Mouse (Mus musculus) heart, embryonic 15.5 days (tissue): ENCODE data around the gene Olfr1259. TPM values are rescaled to one million over a fixed set of nuclear protein-coding genes. Genes with fewer than 3 reads are reported as not detected.
"Not testable (repeated sequence)": the region's sequence is repeated elsewhere in the genome, so short reads cannot be mapped to it uniquely, and the experiment has no call there.

ENCODE experiments used
- ATAC-seq: fragments of 200-750 bp; cut with Nextera tagmentation; replicated peaks from 2 replicates; pipeline ENCODE4 v1.8.0; 2017; ENCODE audit warnings: low read depth, moderate TSS enrichment; ENCODE audit not compliant: insufficient number of reproducible peaks, insufficient read depth, low FRiP score
- H3K27ac ChIP-seq: fragments of 300-500 bp; sonication (generic); 2 replicates; pipeline ENCODE4 v1.5.1; 2015; ENCODE audit warnings: mild to moderate bottlenecking, inconsistent platforms
- H3K27me3 ChIP-seq: fragments of 300-500 bp; sonication (generic); 2 replicates; pipeline ENCODE4 v1.6.1; 2015; ENCODE audit warnings: inconsistent platforms
- H3K36me3 ChIP-seq: fragments of 300-500 bp; sonication (generic); 2 replicates; pipeline ENCODE4 v1.6.1; 2015; ENCODE audit warnings: mild to moderate bottlenecking, inconsistent platforms
- H3K4me1 ChIP-seq: fragments of 300-500 bp; sonication (generic); replicated peaks from 2 replicates; pipeline ENCODE4 v1.6.1; 2015; ENCODE audit warnings: inconsistent platforms
- H3K4me2 ChIP-seq: fragments of 300-500 bp; sonication (generic); 2 replicates; pipeline ENCODE4 v1.6.1; 2015; ENCODE audit warnings: inconsistent platforms, mild to moderate bottlenecking, moderate library complexity
- H3K4me3 ChIP-seq: fragments of 300-500 bp; sonication (generic); 2 replicates; pipeline ENCODE4 v1.5.1; 2015; ENCODE audit warnings: mild to moderate bottlenecking, inconsistent platforms
- H3K9ac ChIP-seq: fragments of 300-500 bp; sonication (generic); 2 replicates; pipeline ENCODE4 v1.6.1; 2015; ENCODE audit warnings: mild to moderate bottlenecking, inconsistent platforms
- H3K9me3 ChIP-seq: fragments of 300-500 bp; sonication (generic); replicated peaks from 2 replicates; pipeline ENCODE4 v1.6.1; 2016; ENCODE audit warnings: inconsistent platforms
- WGBS: fragments of 180-500 bp; shearing (Covaris S2); methylation state at CpG from one replicate; pipeline ENCODE4 v1.1.7; 2015; ENCODE audit warnings: mixed read lengths; 5-methylcytosine and 5-hydroxymethylcytosine counted together
- polyA plus RNA-seq: library from polyadenylated mRNA; unstranded; fragments of >200 nt; fragmentation: Nextera tagmentation; extraction: Ambion mirVana; gene quantifications from 2 replicates; pipeline ENCODE4 v1.2.1, GENCODE M21; 2015

The Olfr1259 gene
- not detected in 2 replicates for polyA plus RNA-seq

DNA sequence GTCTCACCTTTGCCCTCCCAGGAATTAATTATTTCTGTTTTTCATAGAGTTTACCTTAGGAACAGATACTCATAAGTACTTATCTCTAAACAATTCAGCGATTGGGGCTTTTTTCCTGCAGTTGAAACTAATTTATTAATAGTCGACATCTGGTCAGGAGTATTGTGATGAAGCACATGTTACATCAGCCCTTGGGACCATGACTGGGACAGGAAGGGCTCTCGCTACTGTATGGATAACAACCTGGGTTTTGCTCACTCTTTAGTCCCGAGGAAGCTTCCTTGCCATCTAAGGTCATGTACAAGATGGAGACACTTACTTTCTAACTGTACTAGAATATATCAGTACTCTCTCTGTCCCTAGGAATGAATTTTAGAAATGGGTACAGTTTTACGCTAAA is at the start of gene Olfr1259:
Gene Olfr1259 (minus strand): TSS at position 101 of the 400 bp plus-strand sequence.
- H3K4me3 ChIP-seq: no peak within 1 kb of the TSS
- H3K4me2 ChIP-seq: no peak within 1 kb of the TSS
- no peak for ATAC-seq
- no peaks in the 10 kb centered on the region for H3K4me1 ChIP-seq
- H3K9ac ChIP-seq: no peak within 1 kb of the TSS
- no peaks in the 10 kb centered on the region for H3K27me3 ChIP-seq
- H3K36me3 ChIP-seq: no peaks in the 10 kb centered on the region
- 70% methylated on average over 5 of the region's 5 CpGs for WGBS
- no peak within 1 kb of the TSS for H3K27ac ChIP-seq
- no peaks in the 10 kb centered on the region for H3K9me3 ChIP-seq

DNA sequence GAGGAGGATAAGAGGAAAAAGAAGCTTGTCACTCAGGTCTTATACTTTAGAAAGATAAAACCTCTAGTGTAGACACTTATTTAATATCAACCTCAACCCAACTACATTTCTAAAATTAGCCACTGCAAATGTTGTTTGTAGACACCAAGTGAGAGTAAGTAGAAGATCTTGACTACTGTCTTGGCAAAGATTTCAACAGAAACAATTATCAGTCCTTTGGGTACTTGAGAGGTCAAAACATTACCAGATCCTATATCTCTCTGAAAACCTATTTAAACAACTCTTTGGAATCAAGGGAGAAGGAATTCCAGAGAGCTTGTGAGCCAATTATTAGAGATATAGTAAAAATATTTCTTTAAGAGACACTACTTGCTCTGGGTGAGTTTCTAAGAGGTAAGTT is 42.5 kb upstream of the Olfr1259 start, which contains the start of gene Olfr1261:
Gene Olfr1261 (plus strand): TSS at position 301 of the 400 bp plus-strand sequence.
- no peak within 1 kb of the TSS for H3K9ac ChIP-seq
- no peak within 1 kb of the TSS for H3K4me3 ChIP-seq
- H3K9me3 ChIP-seq: no peaks in the 10 kb centered on the region
- no peaks in the 10 kb centered on the region for H3K4me1 ChIP-seq
- no peak within 1 kb of the TSS for H3K4me2 ChIP-seq
- no peak for ATAC-seq
- no peaks in the 10 kb centered on the region for H3K36me3 ChIP-seq
- H3K27me3 ChIP-seq: no peaks in the 10 kb centered on the region
- H3K27ac ChIP-seq: no peak within 1 kb of the TSS

- ATAC-seq: no peak
- Histone ChIP-seq H3K4me3 (no peak overlapping the region), H3K9ac (no peak overlapping the region), H3K27ac (no peak overlapping the region), H3K36me3 (no peaks in the 10 kb centered on the region), H3K4me2 (no peak overlapping the region), H3K9me3 (no peaks in the 10 kb centered on the region), H3K27me3 (no peaks in the 10 kb centered on the region), H3K4me1 (no peaks in the 10 kb centered on the region)
- WGBS: 63% methylated on average over 2 of the region's 2 CpGs
Measured at GRCm38 (mm10) chr2:89977709-89978108, 29.2 kb upstream of the Olfr1259 start.

DNA sequence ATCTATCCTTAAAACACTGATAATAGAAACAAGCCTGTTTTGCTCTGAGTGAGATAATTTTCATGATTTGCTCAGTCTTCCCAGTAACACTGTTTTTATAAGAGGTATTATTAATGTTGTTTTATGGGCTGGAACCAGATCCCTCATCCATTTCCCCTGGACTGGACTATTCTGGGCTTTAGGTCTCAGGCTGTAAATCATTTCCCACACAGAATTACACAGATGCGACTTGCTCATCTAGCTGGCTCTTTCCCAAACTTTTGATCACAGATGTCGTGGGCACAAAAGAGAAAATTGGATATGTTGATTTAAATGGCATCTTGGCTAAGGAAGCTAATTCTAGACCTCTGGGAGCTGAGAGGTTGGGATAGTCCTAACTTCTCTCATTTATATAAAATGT is 25.7 kb upstream of the Olfr1259 start, which contains the start of gene Olfr1260:
Gene Olfr1260 (plus strand): TSS at position 157 of the 400 bp plus-strand sequence.
- WGBS: 61% methylated on average over 2 of the region's 2 CpGs
- Histone ChIP-seq H3K36me3 (no peaks in the 10 kb centered on the region), H3K27ac (no peak within 1 kb of the TSS), H3K4me3 (no peak within 1 kb of the TSS), H3K4me2 (no peak within 1 kb of the TSS), H3K4me1 (no peaks in the 10 kb centered on the region), H3K9me3 (no peaks in the 10 kb centered on the region), H3K9ac (no peak within 1 kb of the TSS), H3K27me3 (no peaks in the 10 kb centered on the region)
- no peak for ATAC-seq

GRCm38 (mm10) chr2:89927009-89927408 is 21.5 kb downstream of the Olfr1259 start, which contains the start of gene Olfr1258:
Gene Olfr1258, plus strand, starts transcription at chr2:89927309.
- Histone ChIP-seq H3K36me3 (no peaks in the 10 kb centered on the region), H3K4me1 (no peaks in the 10 kb centered on the region)
- ATAC-seq: no peak

DNA sequence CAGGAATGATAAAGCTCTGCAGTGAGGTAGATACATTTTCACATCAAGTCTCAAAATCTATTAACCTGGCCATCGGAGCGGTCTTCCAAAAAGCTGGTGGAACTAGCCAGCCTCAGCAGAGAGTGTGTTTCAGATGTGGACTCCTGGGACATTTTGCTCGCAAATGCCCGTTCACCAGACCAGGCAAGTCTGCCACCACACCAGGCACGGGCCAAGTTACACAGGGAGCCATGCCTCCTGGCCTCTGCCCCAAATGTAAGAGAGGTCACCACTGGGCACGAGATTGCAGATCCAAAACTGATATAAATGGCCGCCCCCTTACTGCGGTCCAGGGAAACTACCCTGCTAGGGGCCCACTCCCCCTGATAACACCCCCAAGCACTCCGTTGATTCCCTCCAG is 35.8 kb downstream of the Olfr1259 start:
- not testable (repeated sequence) for H3K27ac ChIP-seq, H3K4me2 ChIP-seq, H3K4me1 ChIP-seq, H3K27me3 ChIP-seq, H3K36me3 ChIP-seq, H3K9me3 ChIP-seq, H3K9ac ChIP-seq, ATAC-seq, H3K4me3 ChIP-seq
- 89% methylated on average over 9 of the region's 9 CpGs for WGBS

More at GRCm38 (mm10) chr2:89927009-89927408, 21.5 kb downstream of the Olfr1259 start, which contains the start of gene Olfr1258:
- no peaks in the 10 kb centered on the region for H3K27me3 ChIP-seq
- H3K4me3 ChIP-seq: no peak within 1 kb of the TSS
- no peak within 1 kb of the TSS for H3K9ac ChIP-seq
- H3K27ac ChIP-seq: no peak within 1 kb of the TSS
- H3K9me3 ChIP-seq: no peaks in the 10 kb centered on the region
- no peak within 1 kb of the TSS for H3K4me2 ChIP-seq

Other genes with a start within 250 kb of the Olfr1259 start
- gene Olfr1252, start 223.7 kb downstream of the Olfr1259 start, polyA plus RNA-seq: not detected in 2 replicates
- not detected in 2 replicates for gene Olfr1253, start 191.6 kb downstream of the Olfr1259 start, polyA plus RNA-seq
- gene Olfr1254, start 155.0 kb downstream of the Olfr1259 start, polyA plus RNA-seq: not detected in 2 replicates
- not detected in 2 replicates for gene Olfr1255, start 136.6 kb downstream of the Olfr1259 start, polyA plus RNA-seq
- not detected in 2 replicates for gene Olfr1256, start 107.1 kb downstream of the Olfr1259 start, polyA plus RNA-seq
- not detected in 2 replicates for gene Olfr48, start 100.5 kb downstream of the Olfr1259 start, polyA plus RNA-seq
- gene Olfr1257, start 70.2 kb downstream of the Olfr1259 start, polyA plus RNA-seq: not detected in 2 replicates
- not detected in 2 replicates for gene Olfr1258, start 21.4 kb downstream of the Olfr1259 start, polyA plus RNA-seq
- not detected in 2 replicates for gene Olfr1260, start 25.7 kb upstream of the Olfr1259 start, polyA plus RNA-seq
- gene Olfr1261, start 42.6 kb upstream of the Olfr1259 start, polyA plus RNA-seq: not detected in 2 replicates
- not detected in 2 replicates for gene Olfr1262, start 51.5 kb upstream of the Olfr1259 start, polyA plus RNA-seq
- not detected in 2 replicates for gene Olfr1263, start 63.5 kb upstream of the Olfr1259 start, polyA plus RNA-seq
- gene Olfr1264, start 76.9 kb upstream of the Olfr1259 start, polyA plus RNA-seq: not detected in 2 replicates
- gene Olfr1265, start 86.7 kb upstream of the Olfr1259 start, polyA plus RNA-seq: not detected in 2 replicates
- not detected in 2 replicates for gene Olfr140, start 114.9 kb upstream of the Olfr1259 start, polyA plus RNA-seq
- not detected in 2 replicates for gene Olfr1269, start 172.7 kb upstream of the Olfr1259 start, polyA plus RNA-seq
- not detected in 2 replicates for gene Olfr32, start 193.6 kb upstream of the Olfr1259 start, polyA plus RNA-seq
- gene Olfr1270, start 204.4 kb upstream of the Olfr1259 start, polyA plus RNA-seq: not detected in 2 replicates